Mouse (Mus musculus) hindbrain, embryonic 10.5 days (tissue): Measurements from ENCODE around the gene Txndc12. TPM values are rescaled to one million over a fixed set of nuclear protein-coding genes. Genes with fewer than 3 reads are reported as not detected.

Experiments used
- DNase-seq: peaks from one replicate; pipeline ENCODE4 v3.0.0-alpha.2; 2017; ENCODE audit warnings: low spot score
- H3K27ac ChIP-seq: fragments of 300-500 bp; sonication (generic); 2 replicates; pipeline ENCODE4 v1.5.1; 2016; ENCODE audit warnings: mild to moderate bottlenecking, moderate library complexity
- H3K27me3 ChIP-seq: fragments of 300-500 bp; sonication (generic); 2 replicates; pipeline ENCODE4 v1.6.1; 2016; ENCODE audit warnings: mild to moderate bottlenecking; ENCODE audit not compliant: poor library complexity, insufficient read depth, severe bottlenecking
- H3K36me3 ChIP-seq: fragments of 300-500 bp; sonication (generic); 2 replicates; pipeline ENCODE4 v1.6.1; 2016; ENCODE audit warnings: mild to moderate bottlenecking, moderate library complexity
- H3K4me1 ChIP-seq: fragments of 300-500 bp; sonication (generic); replicated peaks from 2 replicates; pipeline ENCODE4 v1.6.1; 2016; ENCODE audit warnings: mild to moderate bottlenecking
- H3K4me3 ChIP-seq: fragments of 300-500 bp; sonication (generic); 2 replicates; pipeline ENCODE4 v1.5.1; 2016; ENCODE audit warnings: mild to moderate bottlenecking, moderate library complexity
- H3K9me3 ChIP-seq: fragments of 300-500 bp; sonication (generic); 2 replicates; pipeline ENCODE4 v1.6.1; 2016; ENCODE audit warnings: mild to moderate bottlenecking, moderate library complexity
- WGBS: fragments of 180-500 bp; shearing (Covaris S2); methylation state at CpG from one replicate; pipeline ENCODE4 v1.1.7; 2016; 5-methylcytosine and 5-hydroxymethylcytosine counted together
- polyA plus RNA-seq: library from polyadenylated mRNA; unstranded; fragments of >200 nt; fragmentation: Nextera tagmentation; extraction: Ambion mirVana; gene quantifications from 2 replicates; pipeline ENCODE4 v1.2.1, GENCODE M21; 2016

The Txndc12 gene
- polyA plus RNA-seq, 1 experiment from 2014 or later = 104 TPM

DNA sequence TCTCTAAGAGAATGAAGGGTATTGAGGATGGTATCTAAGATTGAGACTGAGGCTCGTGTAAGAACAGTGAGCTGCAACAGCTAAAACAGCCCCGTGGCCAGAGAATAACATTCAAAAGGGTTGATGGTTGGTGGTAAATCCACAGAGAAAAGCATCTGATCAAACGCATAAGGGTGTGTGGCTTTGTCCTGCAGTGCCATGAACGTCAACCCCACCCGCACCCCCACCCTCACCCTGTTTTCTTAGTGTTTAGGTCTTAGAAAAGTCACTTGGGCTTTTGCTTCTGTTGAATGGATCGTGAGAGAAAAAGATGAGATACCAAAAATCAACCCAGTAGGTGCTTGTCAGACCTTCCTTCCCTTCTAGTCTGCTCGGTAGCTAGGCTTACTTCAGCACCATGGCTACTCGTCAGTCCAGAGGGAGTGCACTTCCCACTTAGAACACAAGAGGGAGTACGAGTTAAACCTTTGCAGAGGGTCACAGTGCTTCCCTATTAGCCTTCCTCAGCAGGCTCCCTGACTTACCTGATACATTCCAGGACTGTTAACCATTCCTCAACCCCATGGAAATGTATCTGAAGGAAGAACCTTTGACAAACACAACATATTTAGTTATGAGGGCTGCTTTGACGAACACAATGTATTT, 35.5 kb downstream of the Txndc12 start:
- 36% methylated on average over 10 of the region's 10 CpGs for WGBS
- Histone ChIP-seq H3K4me3 (no peak overlapping the region), H3K36me3 (0 out of 2 replicates have a peak, but pooled peaks cover under 1% of the 10 kb centered on the region), H3K27me3 (no peaks in the 10 kb centered on the region), H3K27ac (no peak overlapping the region), H3K9me3 (no peaks in the 10 kb centered on the region), H3K4me1 (no peaks in the 10 kb centered on the region)
- DNase-seq = peak; percentile 77

DNA sequence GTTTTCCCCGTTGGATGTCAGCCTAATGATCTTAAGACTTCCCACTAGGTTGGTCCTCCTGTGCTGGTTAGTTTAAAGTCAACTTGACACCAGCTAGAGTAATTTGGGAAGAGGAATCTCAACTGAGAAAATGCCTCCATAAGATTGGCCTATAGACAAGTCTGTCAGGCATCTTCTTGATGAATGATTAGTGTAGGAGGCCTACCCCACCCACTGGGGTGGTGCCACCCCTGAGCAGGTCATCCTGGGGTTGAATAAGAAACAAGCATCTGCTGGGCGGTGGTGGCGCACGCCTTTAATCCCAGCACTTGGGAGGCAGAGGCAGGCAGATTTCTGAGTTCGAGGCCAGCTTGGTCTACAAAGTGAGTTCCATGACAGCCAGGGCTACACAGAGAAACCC, 39.3 kb downstream of the Txndc12 start:
- WGBS = 80% methylated on average over 5 of the region's 5 CpGs
- no peaks in the 10 kb centered on the region for H3K36me3 ChIP-seq
- H3K27me3 ChIP-seq = 0 out of 2 replicates have a peak, but pooled peaks cover 8% of the 10 kb centered on the region

DNA sequence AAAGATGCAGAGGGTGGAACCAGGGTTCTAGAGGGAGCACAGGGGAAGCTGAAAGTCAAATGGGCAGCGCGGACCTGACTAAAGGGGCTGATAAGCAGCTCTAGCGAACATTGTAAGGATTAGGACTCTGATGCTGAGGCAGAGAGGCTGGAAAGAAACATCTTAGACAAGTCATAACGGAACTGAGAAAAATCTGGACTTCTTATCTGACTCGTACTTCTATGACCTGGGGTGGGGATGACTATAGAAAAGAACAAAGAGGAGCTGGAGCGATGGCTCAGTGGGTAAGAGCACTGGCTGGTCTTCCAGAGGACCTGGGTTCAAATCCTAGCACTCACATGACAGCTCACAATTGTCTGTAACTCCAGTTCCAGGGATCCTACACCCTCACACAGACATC, 43.5 kb downstream of the Txndc12 start:
- WGBS = 81% methylated on average over 6 of the region's 6 CpGs
- no peaks in the 10 kb centered on the region for H3K36me3 ChIP-seq
- H3K27ac ChIP-seq = no peak overlapping the region
- H3K4me3 ChIP-seq = no peak overlapping the region
- H3K9me3 ChIP-seq = no peaks in the 10 kb centered on the region
- H3K27me3 ChIP-seq = peaks cover 21% of the 10 kb centered on the region
- DNase-seq = no peak
- H3K4me1 ChIP-seq = peaks cover 15% of the 10 kb centered on the region; the same call in 1 of the 2 replicates

More for the DNA sequence above, 39.3 kb downstream of the Txndc12 start:
- Histone ChIP-seq H3K4me3 (no peak overlapping the region), H3K27ac (no peak overlapping the region), H3K9me3 (no peaks in the 10 kb centered on the region), H3K4me1 (peaks cover 2% of the 10 kb centered on the region; the same call in 1 of the 2 replicates)
- DNase-seq = no peak

DNA sequence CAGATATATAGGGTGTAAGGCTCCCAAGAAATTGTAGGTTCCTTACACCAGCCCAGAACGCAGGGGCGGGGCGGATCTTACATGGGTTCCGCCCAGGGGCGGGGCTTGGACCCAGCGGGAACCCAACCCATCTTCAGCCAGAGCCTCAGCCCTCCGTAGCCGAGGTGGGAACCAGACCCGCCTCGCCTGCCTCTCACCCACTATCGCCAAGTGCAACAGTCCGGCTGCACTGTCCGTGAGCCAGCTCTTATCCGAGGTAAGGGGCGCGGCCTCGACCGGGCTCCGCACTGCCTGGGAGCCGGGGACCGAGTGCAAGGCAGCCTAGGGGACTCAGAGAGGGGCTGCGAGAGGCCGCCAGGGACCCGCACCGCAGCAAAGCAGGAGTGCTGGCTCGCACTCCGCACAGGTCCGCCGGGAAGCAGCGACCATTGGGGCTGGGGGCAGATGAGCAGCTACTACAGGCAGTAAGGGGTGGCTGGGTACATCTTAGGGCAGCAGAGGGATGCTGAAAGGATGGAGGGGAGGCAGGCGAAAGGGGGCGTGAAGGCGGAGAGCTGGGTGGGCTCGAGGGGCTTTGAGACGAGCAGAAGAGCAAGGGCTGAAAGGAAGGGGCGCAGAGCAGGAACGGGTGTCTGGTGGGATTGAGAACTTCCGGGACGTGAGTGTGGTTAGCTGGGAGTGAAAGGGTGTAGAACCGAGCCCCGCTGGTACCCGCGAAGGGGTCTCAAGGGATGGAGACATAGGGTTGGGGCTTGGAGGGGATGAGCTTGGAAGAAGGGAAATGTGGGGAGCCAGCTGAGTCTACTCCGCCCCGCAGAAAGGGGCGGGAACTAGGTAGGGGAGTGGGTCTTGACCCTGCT, 44.8 kb downstream of the Txndc12 start, which contains the start of gene Rab3b:
Gene Rab3b (plus strand): TSS at position 101 of the 860 bp plus-strand sequence.
- Histone ChIP-seq H3K9me3 (no peaks in the 10 kb centered on the region), H3K4me3 (peak within 1 kb of the TSS; percentile 77), H3K36me3 (no peaks in the 10 kb centered on the region), H3K27ac (peak within 1 kb of the TSS; percentile 86), H3K27me3 (peaks cover 21% of the 10 kb centered on the region), H3K4me1 (peaks cover 20% of the 10 kb centered on the region; the same call in 1 of the 2 replicates)
- peak; percentile 78 for DNase-seq
- WGBS = under 1% methylated on average over 46 of the region's 46 CpGs

- DNase-seq = no peak
- H3K4me3 ChIP-seq = no peak overlapping the region
- no peaks in the 10 kb centered on the region for H3K9me3 ChIP-seq
- H3K4me1 ChIP-seq = peaks cover 17% of the 10 kb centered on the region; the same call in 1 of the 2 replicates
- H3K27ac ChIP-seq = no peak overlapping the region
- H3K36me3 ChIP-seq = no peaks in the 10 kb centered on the region
- H3K27me3 ChIP-seq = peaks cover 13% of the 10 kb centered on the region
- WGBS = 56% methylated on average over 13 of the region's 13 CpGs
Observed at GRCm38 (mm10) chr4:108883815-108884214, 49.4 kb downstream of the Txndc12 start.

GRCm38 (mm10) chr4:108887456-108887855, 53.1 kb downstream of the Txndc12 start:
- H3K27ac ChIP-seq = no peak overlapping the region
- WGBS = 87% methylated on average over 4 of the region's 4 CpGs
- 0 out of 2 replicates have a peak, but pooled peaks cover 5% of the 10 kb centered on the region for H3K4me1 ChIP-seq
- no peaks in the 10 kb centered on the region for H3K9me3 ChIP-seq
- H3K36me3 ChIP-seq = no peaks in the 10 kb centered on the region
- no peaks in the 10 kb centered on the region for H3K27me3 ChIP-seq
- DNase-seq = no peak
- no peak overlapping the region for H3K4me3 ChIP-seq

DNA sequence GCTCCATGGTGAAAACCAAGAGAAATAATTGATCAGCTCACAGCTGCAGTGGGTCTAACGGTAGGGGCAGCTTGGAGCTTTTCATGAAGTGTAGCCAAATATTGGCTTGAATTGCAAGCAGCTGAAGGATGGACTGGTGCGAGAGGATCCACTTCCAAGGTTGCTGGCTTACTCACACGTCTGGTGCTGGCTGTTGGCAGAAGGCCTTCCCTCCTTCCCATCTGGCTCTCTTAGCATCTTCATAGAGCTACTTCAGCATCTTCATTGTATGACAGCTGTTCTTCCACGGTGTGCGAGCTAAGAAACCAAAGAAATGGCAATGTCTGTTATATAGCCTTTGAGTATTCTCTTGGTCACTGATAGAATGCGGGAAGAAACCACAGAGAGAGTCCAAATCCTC, 56.5 kb downstream of the Txndc12 start:
- Histone ChIP-seq H3K27ac (no peak overlapping the region), H3K9me3 (no peaks in the 10 kb centered on the region), H3K4me1 (no peaks in the 10 kb centered on the region), H3K36me3 (no peaks in the 10 kb centered on the region), H3K4me3 (no peak overlapping the region), H3K27me3 (no peaks in the 10 kb centered on the region)
- no peak for DNase-seq
- WGBS = 88% methylated on average over 6 of the region's 6 CpGs

DNA sequence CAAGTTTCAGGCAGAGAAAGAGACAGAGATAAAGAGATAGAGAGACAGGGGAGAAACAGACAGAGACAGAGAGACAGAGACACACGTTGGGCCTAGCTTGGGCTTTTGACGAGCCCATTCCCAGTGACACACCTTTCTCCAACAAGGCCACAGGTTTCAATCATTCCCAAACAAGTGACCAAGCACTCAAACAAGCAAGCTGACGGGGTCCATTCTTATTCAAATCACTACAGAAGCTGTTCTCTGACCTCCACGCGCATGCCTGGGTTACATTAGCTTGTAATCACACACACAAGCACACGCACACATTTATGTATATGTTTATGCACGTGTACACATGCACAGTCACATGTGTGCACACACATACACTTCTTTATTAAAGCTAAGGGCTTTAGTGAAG, 66.0 kb downstream of the Txndc12 start:
- Histone ChIP-seq H3K4me3 (no peak overlapping the region), H3K27me3 (no peaks in the 10 kb centered on the region)
- DNase-seq = no peak

DNA sequence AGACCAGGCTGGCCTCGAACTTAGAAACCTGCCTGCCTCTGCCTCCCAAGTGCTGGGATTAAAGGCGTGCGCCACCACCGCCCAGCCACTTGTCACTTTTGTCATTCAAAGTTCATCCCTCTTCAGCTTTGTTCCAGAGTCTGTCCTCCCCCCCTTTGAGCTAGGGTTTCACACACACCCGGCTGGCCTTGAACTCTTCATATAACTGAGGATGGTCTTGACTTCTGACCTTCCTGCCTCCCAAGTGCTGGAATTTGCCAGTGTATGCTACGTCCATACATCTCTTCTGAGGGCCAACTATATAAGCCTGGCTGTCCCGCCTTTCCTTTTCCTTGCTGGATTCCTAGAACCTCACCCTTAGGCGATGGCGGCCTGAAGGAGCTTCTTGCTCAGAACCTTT, 68.5 kb downstream of the Txndc12 start:
- H3K4me1 ChIP-seq = peaks cover 22% of the 10 kb centered on the region
- no peak for DNase-seq
- no peak overlapping the region for H3K4me3 ChIP-seq
- H3K36me3 ChIP-seq = no peaks in the 10 kb centered on the region
- H3K9me3 ChIP-seq = no peaks in the 10 kb centered on the region
- no peaks in the 10 kb centered on the region for H3K27me3 ChIP-seq
- WGBS = 95% methylated on average over 9 of the region's 9 CpGs
- H3K27ac ChIP-seq = no peak overlapping the region

More for the DNA sequence above, 66.0 kb downstream of the Txndc12 start:
- 72% methylated on average over 7 of the region's 7 CpGs for WGBS
- 0 out of 2 replicates have a peak, but pooled peaks cover 12% of the 10 kb centered on the region for H3K4me1 ChIP-seq
- H3K36me3 ChIP-seq = no peaks in the 10 kb centered on the region
- no peaks in the 10 kb centered on the region for H3K9me3 ChIP-seq
- H3K27ac ChIP-seq = no peak overlapping the region

DNA sequence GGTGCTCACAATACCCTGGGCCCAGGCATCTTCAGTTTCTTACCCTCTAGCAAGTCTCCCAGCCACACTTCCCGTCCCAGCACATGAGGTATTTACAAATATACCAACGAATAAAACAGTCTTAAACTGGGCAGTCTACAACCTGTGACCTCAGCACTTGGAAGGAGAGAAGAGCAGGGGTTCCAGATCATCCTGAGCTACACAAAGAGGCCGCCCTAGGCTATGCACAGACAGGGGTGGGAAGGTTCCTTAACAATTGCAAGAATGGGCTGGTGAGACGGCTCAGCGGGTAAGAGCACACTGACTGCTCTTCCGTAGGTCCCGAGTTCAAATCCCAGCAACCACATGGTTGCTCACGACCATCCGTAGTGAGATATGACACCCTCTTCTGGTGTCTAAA, 68.9 kb downstream of the Txndc12 start:
- Histone ChIP-seq H3K9me3 (no peaks in the 10 kb centered on the region), H3K36me3 (no peaks in the 10 kb centered on the region), H3K27ac (no peak overlapping the region), H3K4me3 (no peak overlapping the region), H3K27me3 (no peaks in the 10 kb centered on the region), H3K4me1 (peaks cover 22% of the 10 kb centered on the region)
- WGBS = 93% methylated on average over 9 of the region's 9 CpGs
- no peak for DNase-seq

DNA sequence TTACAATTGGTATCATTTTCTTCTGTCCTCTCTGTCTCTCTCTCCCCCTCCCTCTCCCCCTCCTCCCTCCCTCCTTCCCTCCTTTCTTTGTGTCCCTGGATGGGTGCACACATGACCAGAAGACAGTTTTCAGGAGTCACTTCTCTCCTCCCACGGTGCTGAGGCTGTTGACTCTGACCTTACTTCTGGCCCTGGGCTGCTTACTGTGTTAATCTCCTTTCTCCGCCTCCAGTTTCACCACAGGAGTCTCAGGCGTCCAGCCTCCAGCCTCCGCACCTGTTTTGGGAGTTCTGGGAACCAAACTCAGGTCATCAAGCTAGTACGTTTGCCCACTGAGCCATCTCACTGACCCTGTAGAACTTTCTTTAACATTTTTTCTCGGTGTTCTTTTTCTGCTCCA, 69.7 kb downstream of the Txndc12 start:
- WGBS = 52% methylated on average over 6 of the region's 6 CpGs
- peaks cover 22% of the 10 kb centered on the region for H3K4me1 ChIP-seq
- H3K27ac ChIP-seq = no peak overlapping the region
- no peak overlapping the region for H3K4me3 ChIP-seq
- H3K36me3 ChIP-seq = no peaks in the 10 kb centered on the region
- no peaks in the 10 kb centered on the region for H3K9me3 ChIP-seq
- no peak for DNase-seq
- H3K27me3 ChIP-seq = no peaks in the 10 kb centered on the region

GRCm38 (mm10) chr4:108904790-108905189, 70.4 kb downstream of the Txndc12 start:
- no peak overlapping the region for H3K27ac ChIP-seq
- WGBS = 87% methylated on average over 10 of the region's 10 CpGs

DNA sequence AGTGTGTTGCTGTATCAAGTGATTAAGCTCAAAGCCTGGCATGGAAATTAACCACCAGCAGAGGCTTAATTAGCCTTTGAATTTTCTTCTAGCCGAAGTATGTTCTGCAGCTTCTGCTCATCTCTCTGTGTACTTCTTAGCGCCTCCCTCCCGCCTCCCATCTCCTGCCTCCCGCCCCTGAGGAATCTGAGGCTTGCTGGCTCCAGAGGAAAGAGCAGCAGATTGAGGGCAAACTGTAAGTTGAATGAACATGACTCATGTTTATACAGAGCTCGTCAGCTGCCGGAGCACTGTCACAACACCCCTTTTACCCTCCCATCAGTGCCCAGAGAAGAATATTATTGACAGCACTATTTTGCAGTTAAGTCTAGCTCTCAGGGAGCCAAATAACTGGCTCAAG, 71.5 kb downstream of the Txndc12 start:
- H3K36me3 ChIP-seq = no peaks in the 10 kb centered on the region
- peaks cover 17% of the 10 kb centered on the region for H3K4me1 ChIP-seq
- no peak overlapping the region for H3K4me3 ChIP-seq
- H3K27me3 ChIP-seq = no peaks in the 10 kb centered on the region
- no peaks in the 10 kb centered on the region for H3K9me3 ChIP-seq
- DNase-seq = no peak
- no peak overlapping the region for H3K27ac ChIP-seq
- 49% methylated on average over 6 of the region's 6 CpGs for WGBS

More at GRCm38 (mm10) chr4:108904790-108905189, 70.4 kb downstream of the Txndc12 start:
- Histone ChIP-seq H3K27me3 (no peaks in the 10 kb centered on the region), H3K4me3 (no peak overlapping the region), H3K36me3 (no peaks in the 10 kb centered on the region), H3K9me3 (no peaks in the 10 kb centered on the region), H3K4me1 (peaks cover 19% of the 10 kb centered on the region)
- DNase-seq = no peak
